Mouse (Mus musculus) MN1 (cell line): ENCODE measurements around the gene Aldh3b3.

Experiments used
- DNase-seq: peaks from one replicate; pipeline ENCODE4 v3.0.0-alpha.2; 2016; ENCODE audit warnings: low spot score

The Aldh3b3 gene

GRCm38 (mm10) chr19:4001752-4002151 is 43.3 kb downstream of the Aldh3b3 start:
- DNase-seq, result peak; percentile 30

GRCm38 (mm10) chr19:4003112-4003511 is 44.7 kb downstream of the Aldh3b3 start, which contains the start of gene Doc2g:
Gene Doc2g (plus strand): TSS chr19:4003313.
- DNase-seq, result no peak

GRCm38 (mm10) chr19:4003641-4004040 is 45.2 kb downstream of the Aldh3b3 start:
- DNase-seq, result no peak

- DNase-seq, result no peak
Measured at GRCm38 (mm10) chr19:4004331-4004730, 45.9 kb downstream of the Aldh3b3 start.

- no peak for DNase-seq
Measured at GRCm38 (mm10) chr19:4005091-4005490, 46.6 kb downstream of the Aldh3b3 start.

- no peak for DNase-seq
Measured at GRCm38 (mm10) chr19:4005971-4006370, 47.5 kb downstream of the Aldh3b3 start.

- no peak for DNase-seq
Measured at GRCm38 (mm10) chr19:4011086-4011485, 52.6 kb downstream of the Aldh3b3 start.

GRCm38 (mm10) chr19:4012432-4013022 is 54.1 kb downstream of the Aldh3b3 start, which contains the start of gene Ndufv1:
Gene Ndufv1 (minus strand): TSS chr19:4012806.
- DNase-seq, result peak; percentile 97

GRCm38 (mm10) chr19:4013066-4013465 is 54.6 kb downstream of the Aldh3b3 start:
- DNase-seq, result no peak

GRCm38 (mm10) chr19:4014802-4015201 is 56.4 kb downstream of the Aldh3b3 start:
- DNase-seq, result no peak

GRCm38 (mm10) chr19:4015635-4016034 is 57.2 kb downstream of the Aldh3b3 start:
- DNase-seq, result no peak

- no peak for DNase-seq
Measured at GRCm38 (mm10) chr19:4017921-4018587, 59.6 kb downstream of the Aldh3b3 start.

GRCm38 (mm10) chr19:4018743-4019583 is 60.5 kb downstream of the Aldh3b3 start:
- peak; percentile 81 for DNase-seq
